Mouse (Mus musculus) cerebellum, adult 2 months (tissue): ENCODE data around the gene Ugt1a7c.

Source experiments
- CTCF ChIP-seq: fragments of 200-500 bp; IDR thresholded peaks from 2 replicates; pipeline ENCODE4 v1.5.1; 2011; ENCODE audit warnings: low read depth, mild to moderate bottlenecking, control low read depth, low read length, moderate library complexity, borderline replicate concordance; ENCODE audit not compliant: insufficient read depth
- POLR2A ChIP-seq: fragments of 200-500 bp; IDR thresholded peaks from 2 replicates; pipeline ENCODE4 v1.6.1; 2011; ENCODE audit warnings: low read length, control low read depth, borderline replicate concordance; ENCODE audit not compliant: insufficient read depth

DNA sequence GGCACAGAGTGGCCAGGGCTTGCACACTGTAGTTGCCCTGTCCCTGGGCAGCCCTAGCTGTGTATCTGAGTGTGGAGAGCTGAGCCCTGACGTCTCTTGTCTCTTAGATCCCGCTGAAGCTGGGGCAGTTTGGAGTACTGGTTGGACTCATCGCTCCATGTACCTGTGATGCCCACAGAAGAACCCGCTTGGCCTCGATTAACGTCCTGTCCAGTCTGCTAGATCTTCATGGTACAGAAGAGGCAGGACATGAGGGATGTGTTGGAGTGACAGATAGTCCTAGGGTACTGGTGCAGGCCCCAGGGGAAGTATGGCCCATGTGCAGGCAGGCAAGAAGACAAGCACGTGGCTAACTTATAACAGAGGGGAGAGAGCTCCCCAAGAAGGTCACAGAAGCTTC lies 154.7 kb downstream of the Ugt1a7c start:
- TF ChIP-seq CTCF (no peak), POLR2A (no peak)
